ENCODE assay signal across 27 mouse cellular contexts in the genomic region with DNA sequence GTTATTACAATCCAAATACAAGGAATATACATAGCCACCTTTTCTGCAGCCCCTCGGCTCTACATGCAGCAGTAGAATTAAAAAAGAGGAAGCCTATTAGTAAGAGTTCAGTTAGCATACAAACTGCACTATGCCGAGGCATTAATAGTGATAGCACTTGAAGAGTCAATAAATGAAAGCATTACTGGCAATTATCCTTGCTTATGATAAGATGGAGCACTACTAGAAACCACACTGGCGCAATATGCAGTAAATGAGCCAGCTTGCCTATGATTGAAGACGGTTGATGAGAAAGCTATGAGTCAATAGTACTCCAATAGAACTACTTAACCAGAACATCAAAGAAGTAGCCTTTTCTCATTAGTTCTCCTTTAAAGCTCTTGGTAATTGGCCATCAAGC.
"Had no signal": no experiment of that assay in that cellular context is flagged by ENCODE, and none has a peak within 500 bp of the region (broad histone marks: within the 10 kb centered on the region; RNA-seq: fewer than 3 reads in every experiment).

No protein-coding gene starts in this region.

- DNase-seq: gastrocnemius, postnatal 14 days; gastrocnemius, postnatal 36 days; heart, adult 18-20 months; heart, postnatal 14 days; heart, postnatal 36 days; kidney, adult 18-20 months; kidney, adult 8-10 months; kidney, postnatal 10 days; kidney, postnatal 25 days; kidney, postnatal 4 days; liver; liver, embryonic 13.5 days had no signal

- H3K4me1 ChIP-seq: heart, embryonic 13.5 days; heart, embryonic 15.5 days; hindbrain, embryonic 12.5 days; intestine, embryonic 15.5 days; limb, embryonic 10.5 days; limb, embryonic 12.5 days had no signal

- H3K9ac ChIP-seq: heart, embryonic 13.5 days; heart, embryonic 15.5 days; hindbrain, embryonic 12.5 days; hindbrain, embryonic 14.5 days; intestine, embryonic 15.5 days; limb, embryonic 12.5 days; liver, embryonic 13.5 days; liver, embryonic 15.5 days had no signal

- H3K4me2 ChIP-seq: heart, embryonic 11.5 days; heart, embryonic 13.5 days; heart, embryonic 15.5 days; hindbrain, embryonic 12.5 days; hindbrain, embryonic 14.5 days; intestine, embryonic 15.5 days; limb, embryonic 12.5 days; liver, embryonic 11.5 days; liver, embryonic 13.5 days; liver, embryonic 15.5 days had no signal

- H3K9me3 ChIP-seq: heart, embryonic 13.5 days; heart, embryonic 15.5 days; hindbrain, embryonic 12.5 days; intestine, embryonic 15.5 days; limb, embryonic 10.5 days; limb, embryonic 12.5 days; liver, embryonic 13.5 days; liver, embryonic 15.5 days had no signal

- ATAC-seq: hindbrain, embryonic 16.5 days; inflammation-experienced regulatory T-cells, adult 6 months; intestine, embryonic 15.5 days; intestine, postnatal 0 days had no signal

- H3K27me3 ChIP-seq: heart, embryonic 13.5 days; heart, embryonic 15.5 days; hindbrain, embryonic 12.5 days; intestine, embryonic 15.5 days; liver, embryonic 13.5 days; liver, embryonic 15.5 days had no signal

- H3K4me3 ChIP-seq: heart, embryonic 13.5 days; heart, embryonic 15.5 days; hindbrain, embryonic 12.5 days; intestine, embryonic 15.5 days; layer of hippocampus, adult 2 months; left cerebral cortex, adult 2 months; limb, embryonic 10.5 days; limb, embryonic 12.5 days; liver, embryonic 13.5 days; liver, embryonic 15.5 days had no signal

- H3K36me3 ChIP-seq: heart, embryonic 13.5 days; heart, embryonic 15.5 days; hindbrain, embryonic 12.5 days; intestine, embryonic 15.5 days; limb, embryonic 10.5 days; limb, embryonic 12.5 days; liver, embryonic 13.5 days; liver, embryonic 15.5 days had no signal

- H3K27ac ChIP-seq: heart, embryonic 13.5 days; heart, embryonic 15.5 days; hindbrain, embryonic 12.5 days; hindbrain, embryonic 14.5 days; intestine, embryonic 15.5 days; layer of hippocampus, adult 2 months; left cerebral cortex, adult 2 months; limb, embryonic 10.5 days; limb, embryonic 12.5 days; liver, embryonic 13.5 days; liver, embryonic 15.5 days had no signal
